Mouse (Mus musculus): ENCODE data around the gene Orc2. TPM values are rescaled to one million over a fixed set of nuclear protein-coding genes. Genes with fewer than 3 reads are reported as not detected.

Orc2 gene
- total and polyA plus RNA-seq, 3 experiments = 48.6 to 151 (median 99.1) TPM

DNA sequence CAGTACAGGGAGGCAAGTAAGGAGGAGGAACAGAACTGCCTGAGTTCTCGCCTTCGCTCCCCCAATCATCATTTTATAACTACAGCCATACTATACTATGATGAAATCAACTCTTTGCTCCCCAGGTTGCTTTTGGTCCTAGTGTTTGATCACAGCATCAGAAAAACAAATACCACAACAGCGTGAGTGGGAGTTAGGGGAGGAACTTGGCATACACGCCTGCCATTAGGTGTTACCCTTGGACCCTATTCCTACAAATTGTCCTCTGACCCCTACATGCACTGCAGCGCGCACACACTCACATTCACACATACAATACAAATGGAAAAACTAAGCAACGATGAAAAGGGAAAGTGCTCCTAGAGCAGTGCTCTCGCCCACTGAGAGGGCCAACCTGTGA, 29.2 kb downstream of the Orc2 start:
- in situ Hi-C loops (cut with MboI; ENCODE audit: low pct_ligation_motif_present, low pct_unique_long_range_greater_than_20kb, low sequenced_read_pairs) (loop anchor here (25.0 kb wide), 1 partner anchor 212 kb away; the partner anchor contains the start of gene Als2cr12), dilution Hi-C loops (cut with MboI; ENCODE audit: extremely low pct_ligation_motif_present, extremely low pct_unique_long_range_greater_than_20kb, low sequenced_read_pairs) (no loop called here)
- H3K36me3 ChIP-seq (replicated peaks in 1 of 2; ENCODE audit: control insufficient read depth in 1 of 2, insufficient read depth in 1 of 2, low read length in 1 of 2) = peaks cover 58 to 86% of the 10 kb centered on the region in 2 experiments
- H3K9me3 ChIP-seq (replicated peaks; ENCODE audit: low read length) = no peaks in the 10 kb centered on the region
- no peaks in the 10 kb centered on the region for H3K27me3 ChIP-seq (replicated peaks)
- no peak for DNase-seq (ENCODE audit: extremely low read depth)
- no peak overlapping the region for H3K9ac ChIP-seq (ENCODE audit: insufficient read depth, low read depth)
- no peak overlapping the region for H3K27ac ChIP-seq (ENCODE audit: insufficient read depth, low read depth)
- H3K79me2 ChIP-seq (replicated peaks; ENCODE audit: control insufficient read depth, extremely low read depth, insufficient read depth, poor library complexity, severe bottlenecking) = no peaks in the 10 kb centered on the region
- H3K4me2 ChIP-seq (ENCODE audit: insufficient read depth, low read depth, poor library complexity, severe bottlenecking) = no peak overlapping the region
- TF ChIP-seq KAT2A (IDR thresholded peaks at IDR 0.05; ENCODE audit: insufficient replicate concordance, low read length) (no peak), TCF12 (IDR thresholded peaks at IDR 0.05; ENCODE audit: low read depth, low read length) (no peak), MAFK (IDR thresholded peaks at IDR 0.05; ENCODE audit: insufficient replicate concordance, low read length) (no peak), JUN (IDR thresholded peaks at IDR 0.05; ENCODE audit: insufficient read depth, low read depth, low read length) (no peak), SIN3A (IDR thresholded peaks at IDR 0.05; ENCODE audit: low read length) (no peak), USF1 (IDR thresholded peaks at IDR 0.05; ENCODE audit: low read depth, low read length) (no peak), NRF1 (IDR thresholded peaks at IDR 0.05; ENCODE audit: low read depth, low read length) (no peak), MEF2A (IDR thresholded peaks at IDR 0.05; ENCODE audit: borderline replicate concordance, low read depth, low read length) (no peak), ZKSCAN1 (IDR thresholded peaks at IDR 0.05; ENCODE audit: borderline replicate concordance, low read depth, low read length) (no peak), CTCF (conservative IDR thresholded peaks at IDR 0.05 in 1 of 2, IDR thresholded peaks at IDR 0.05 in 1 of 2; ENCODE audit: low read depth in 2 of 2, low read length in 2 of 2) (no peak), RAD21 (IDR thresholded peaks at IDR 0.05; ENCODE audit: low read depth, low read length) (no peak), RCOR1 (conservative IDR thresholded peaks at IDR 0.05; ENCODE audit: low read depth, low read length) (no peak), CHD1 (IDR thresholded peaks at IDR 0.05; ENCODE audit: low read depth, low read length) (no peak), BHLHE40 (IDR thresholded peaks at IDR 0.05; ENCODE audit: low read depth, low read length) (no peak), NELFE (IDR thresholded peaks at IDR 0.05; ENCODE audit: low read depth, low read length) (no peak)
- no peak overlapping the region for H3K4me3 ChIP-seq (replicated peaks in 1 of 3; ENCODE audit: low read depth in 2 of 3, low read length in 2 of 3, poor library complexity in 1 of 3)
- no peaks in the 10 kb centered on the region for H3K4me1 ChIP-seq (ENCODE audit: control insufficient read depth in 1 of 2, insufficient read depth in 2 of 2)

DNA sequence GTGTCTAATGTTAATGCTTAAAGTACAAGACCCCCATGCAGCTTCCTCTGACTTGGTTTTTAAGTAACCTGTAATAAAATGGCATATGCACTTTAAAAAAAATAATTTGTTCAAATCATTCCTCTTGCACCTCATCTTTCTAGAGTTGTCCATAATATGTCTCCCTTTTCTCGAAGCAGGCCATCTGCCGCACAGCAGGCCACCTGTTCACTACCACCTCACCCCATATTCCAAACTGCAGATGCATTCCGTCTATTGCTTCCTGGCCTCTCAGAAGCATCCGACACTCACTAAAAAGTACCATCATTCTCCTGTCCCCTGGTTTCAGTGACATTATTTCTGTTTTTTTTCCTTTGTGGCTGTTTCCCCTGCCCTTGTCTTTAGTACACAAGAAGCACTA, 39.3 kb downstream of the Orc2 start:
- H3K27ac ChIP-seq (ENCODE audit: insufficient read depth, low read depth) = no peak overlapping the region
- no peaks in the 10 kb centered on the region for H3K79me2 ChIP-seq (replicated peaks; ENCODE audit: control insufficient read depth, extremely low read depth, insufficient read depth, poor library complexity, severe bottlenecking)
- no peak for TF ChIP-seq CTCF (conservative IDR thresholded peaks at IDR 0.05 in 1 of 2, IDR thresholded peaks at IDR 0.05 in 1 of 2; ENCODE audit: low read depth in 2 of 2, low read length in 2 of 2)
- TF ChIP-seq MAFK (IDR thresholded peaks at IDR 0.05; ENCODE audit: insufficient replicate concordance, low read length) = no peak
- TF ChIP-seq ZNF384 (IDR thresholded peaks at IDR 0.05; ENCODE audit: low read depth, low read length) = no peak
- no peak for TF ChIP-seq ZC3H11A (IDR thresholded peaks at IDR 0.05; ENCODE audit: low read depth, low read length)
- no peak for TF ChIP-seq MAX (IDR thresholded peaks at IDR 0.05; ENCODE audit: low read length)
- TF ChIP-seq USF2 (conservative IDR thresholded peaks at IDR 0.05; ENCODE audit: low read depth, low read length) = no peak
- TF ChIP-seq UBTF (IDR thresholded peaks at IDR 0.05; ENCODE audit: low read depth, low read length) = no peak
- no peak for TF ChIP-seq IRF4 (IDR thresholded peaks at IDR 0.05; ENCODE audit: low read depth, low read length)
- no peaks in the 10 kb centered on the region for H3K9me3 ChIP-seq (replicated peaks; ENCODE audit: low read length)
- no peak overlapping the region for H3K4me2 ChIP-seq (ENCODE audit: insufficient read depth, low read depth, poor library complexity, severe bottlenecking)
- no peak overlapping the region for H3K9ac ChIP-seq (ENCODE audit: insufficient read depth, low read depth)
- no peaks in the 10 kb centered on the region for H3K27me3 ChIP-seq (replicated peaks)
- no peak for DNase-seq (ENCODE audit: extremely low read depth)
- no peaks in the 10 kb centered on the region for H3K4me1 ChIP-seq (ENCODE audit: control insufficient read depth in 1 of 2, insufficient read depth in 2 of 2)
- dilution Hi-C loops (cut with MboI; ENCODE audit: extremely low pct_ligation_motif_present, extremely low pct_unique_long_range_greater_than_20kb, low sequenced_read_pairs) (no loop called here), in situ Hi-C loops (cut with MboI; ENCODE audit: low pct_ligation_motif_present, low pct_unique_long_range_greater_than_20kb, low sequenced_read_pairs) (no loop called here)
- H3K4me3 ChIP-seq (replicated peaks in 1 of 3; ENCODE audit: low read depth in 2 of 3, low read length in 2 of 3, poor library complexity in 1 of 3) = no peak overlapping the region
- peaks cover 73 to 85% of the 10 kb centered on the region in 2 experiments for H3K36me3 ChIP-seq (replicated peaks in 1 of 2; ENCODE audit: control insufficient read depth in 1 of 2, insufficient read depth in 1 of 2, low read length in 1 of 2)
